Mouse (Mus musculus) embryo, embryonic 10.5 days (tissue): ENCODE results near the gene Magi2.

ENCODE experiments used
- DNase-seq: peaks from one replicate; pipeline ENCODE4 v3.0.0-alpha.2; 2015; ENCODE audit warnings: low spot score

The Magi2 gene

DNA sequence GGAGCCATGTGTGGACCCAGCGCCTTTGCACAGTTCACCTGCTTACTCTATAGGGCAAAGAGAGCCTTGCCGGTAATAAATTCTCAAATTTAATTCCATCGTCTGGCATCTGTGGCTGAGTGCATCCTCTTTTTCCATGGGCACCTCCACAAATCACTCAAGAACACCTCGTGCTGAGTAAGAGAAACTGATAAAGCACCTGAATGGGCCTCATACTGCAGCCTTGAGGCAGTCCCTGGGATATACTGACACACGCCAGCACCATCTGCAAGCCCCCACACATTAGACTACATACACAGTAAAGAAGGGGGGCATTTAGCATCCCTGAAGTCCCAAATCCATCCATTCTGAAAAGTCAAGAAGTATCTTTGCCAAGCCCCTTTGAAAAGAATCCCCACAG is 1430.2 kb downstream of the Magi2 start:
- no peak for DNase-seq

DNA sequence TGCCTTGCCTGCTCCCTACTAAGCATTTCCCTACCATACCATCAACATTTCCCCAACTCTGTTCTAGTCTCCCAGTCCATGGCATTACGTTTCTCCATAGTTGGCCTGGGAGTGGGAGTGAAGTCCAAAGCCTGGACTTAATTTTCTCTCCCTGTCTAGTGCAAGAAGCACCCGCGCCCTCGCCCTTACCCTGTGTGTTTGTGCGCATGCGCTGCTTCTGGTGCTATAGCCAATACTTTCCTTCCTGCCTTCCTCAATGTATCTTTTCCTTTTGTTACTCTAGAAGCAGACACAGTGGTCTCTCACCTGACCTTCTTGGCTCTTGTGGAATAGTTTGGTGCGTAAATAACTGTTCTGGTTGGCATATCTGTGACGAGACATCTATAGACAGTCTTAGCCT is 1440.8 kb downstream of the Magi2 start:
- no peak for DNase-seq

DNA sequence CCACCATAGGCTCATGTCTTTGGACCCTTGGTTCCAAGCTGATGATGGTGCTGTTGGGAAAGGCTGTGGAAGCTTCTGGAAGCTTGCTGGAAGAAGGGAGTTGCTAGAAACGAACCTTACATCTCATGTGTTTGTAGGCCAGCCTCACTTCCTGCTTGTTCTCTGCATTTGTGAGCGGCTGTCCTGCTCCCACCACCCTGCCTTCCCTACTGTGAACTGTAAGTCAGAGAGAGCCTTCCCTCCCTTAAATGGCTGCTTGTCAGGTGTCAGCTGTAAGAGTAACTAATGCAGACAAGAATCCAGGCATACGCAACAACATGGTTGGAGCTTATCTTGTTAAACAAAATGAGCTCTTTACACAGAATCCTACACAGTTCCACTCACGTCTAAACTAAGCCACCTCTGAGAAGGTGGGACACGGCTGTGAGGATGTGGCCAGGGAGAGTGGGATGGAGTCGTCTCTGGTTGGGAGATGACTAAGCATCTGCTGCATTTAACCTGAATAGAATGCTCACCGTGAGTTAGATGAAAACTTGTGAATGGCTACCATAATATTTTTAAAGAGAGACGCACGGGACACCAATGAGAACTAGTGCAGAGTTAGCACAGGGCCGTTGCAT is 1442.0 kb downstream of the Magi2 start:
- DNase-seq: no peak

- DNase-seq: no peak
Observed at GRCm38 (mm10) chr5:20669456-20669855, 1442.6 kb downstream of the Magi2 start.

GRCm38 (mm10) chr5:20671826-20672225 is 1445.0 kb downstream of the Magi2 start:
- no peak for DNase-seq

DNA sequence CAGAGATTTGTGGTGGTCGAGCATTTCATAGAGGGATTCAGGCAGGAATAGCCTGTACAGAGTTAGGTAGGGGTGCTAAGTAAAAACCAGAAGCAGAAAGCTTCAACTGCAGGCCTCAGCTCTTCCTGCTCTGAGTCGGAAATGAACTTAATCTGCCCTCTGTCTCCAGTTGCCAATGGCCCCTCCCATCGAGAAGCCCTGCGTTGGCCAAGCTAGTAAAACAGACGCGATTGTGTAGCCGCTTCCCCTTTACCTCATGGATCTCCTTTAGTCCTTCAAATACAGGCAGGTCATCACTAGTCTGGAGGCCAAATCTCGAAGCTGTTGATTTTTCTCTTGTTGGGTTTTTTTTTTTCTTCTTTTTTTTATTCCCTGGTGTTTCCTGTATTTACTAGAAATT is 1447.7 kb downstream of the Magi2 start:
- no peak for DNase-seq

DNA sequence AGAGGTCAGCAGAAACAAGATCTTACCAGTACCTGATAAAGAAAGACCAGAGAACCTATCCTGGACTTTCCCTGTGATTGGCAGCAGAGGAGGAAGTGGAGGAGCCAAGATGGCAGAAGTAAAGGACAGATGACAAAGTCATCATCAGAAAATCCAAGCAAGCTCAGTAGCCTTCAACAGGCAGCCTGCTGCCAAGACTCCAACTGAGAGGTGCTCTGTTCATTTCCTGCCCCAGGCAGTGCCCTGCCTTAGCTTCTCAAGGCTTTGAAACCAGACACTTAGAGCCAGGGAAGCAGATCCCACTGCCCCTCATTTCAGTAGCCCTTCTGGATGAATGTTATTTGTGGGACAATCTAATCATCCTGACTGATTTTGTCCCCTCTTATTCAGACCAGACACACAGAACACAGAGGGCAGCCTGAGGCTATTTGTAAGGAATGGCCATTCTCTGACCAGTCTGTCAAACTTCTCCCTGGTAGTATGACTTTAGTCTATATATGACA is 1448.4 kb downstream of the Magi2 start:
- DNase-seq: peak; percentile 22

GRCm38 (mm10) chr5:20676193-20676871 is 1449.5 kb downstream of the Magi2 start:
- DNase-seq: peak; percentile 65

GRCm38 (mm10) chr5:20677246-20677645 is 1450.4 kb downstream of the Magi2 start:
- no peak for DNase-seq

GRCm38 (mm10) chr5:20678573-20678972 is 1451.7 kb downstream of the Magi2 start:
- DNase-seq: peak; percentile 26

DNA sequence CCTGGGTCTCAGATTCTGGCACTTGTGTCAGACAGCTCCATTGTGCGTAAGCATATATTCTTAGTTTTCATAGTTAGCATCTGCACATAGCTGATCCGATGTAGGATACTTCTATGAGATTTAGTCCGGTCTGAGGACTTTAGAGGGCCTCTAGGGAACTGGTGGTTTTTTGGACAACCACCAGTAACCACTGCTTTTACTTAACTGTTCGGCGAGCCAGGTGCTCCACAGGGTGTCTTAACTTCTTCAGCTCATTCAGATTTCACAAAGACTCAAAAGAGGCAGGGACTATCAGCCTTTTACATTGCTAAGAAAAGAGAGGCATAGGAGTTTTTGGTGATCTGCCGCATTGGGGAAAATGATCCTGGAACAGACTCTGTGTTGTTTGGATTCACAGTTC is 1453.1 kb downstream of the Magi2 start:
- no peak for DNase-seq

GRCm38 (mm10) chr5:20680833-20681530 is 1454.1 kb downstream of the Magi2 start:
- DNase-seq: no peak

DNA sequence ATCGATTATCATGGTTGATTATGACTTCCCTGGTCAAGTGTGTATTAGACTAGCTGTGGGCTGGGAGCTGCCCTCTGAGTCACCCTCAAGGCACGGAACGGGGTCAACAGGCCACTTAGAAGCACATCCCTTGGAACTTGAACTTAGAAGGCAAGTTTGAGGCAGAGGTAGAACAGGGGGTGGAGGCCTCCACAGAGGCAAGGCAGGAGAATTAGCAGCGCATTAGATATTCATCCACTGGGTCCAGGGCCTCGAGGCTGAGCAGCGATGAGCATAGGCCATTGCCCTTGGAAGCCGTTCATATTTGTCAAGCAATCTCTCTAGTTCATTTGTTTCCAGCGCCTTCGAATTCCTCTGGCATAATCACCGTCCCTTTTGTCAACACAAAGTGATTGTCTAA is 1454.8 kb downstream of the Magi2 start:
- DNase-seq: no peak

DNA sequence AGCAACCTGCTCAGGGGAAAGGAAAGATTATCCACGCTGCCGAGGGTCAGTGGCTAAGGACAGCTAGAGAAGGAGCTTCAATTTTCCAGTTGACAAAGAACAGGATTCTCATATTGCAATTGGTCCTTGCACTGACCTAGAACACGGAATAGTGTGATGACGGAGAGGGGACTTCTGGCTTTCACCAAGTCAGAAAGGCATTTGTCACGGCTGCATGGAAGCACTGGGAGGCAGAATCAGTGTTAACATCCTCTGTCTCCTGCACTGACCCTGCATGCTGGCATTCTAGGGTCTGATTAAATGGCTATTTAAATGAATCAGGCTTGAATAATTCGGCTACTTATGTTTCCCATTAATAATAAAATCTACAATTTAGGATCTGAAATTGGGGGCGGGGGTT is 1455.4 kb downstream of the Magi2 start:
- no peak for DNase-seq

- no peak for DNase-seq
Observed at GRCm38 (mm10) chr5:20684112-20684511, 1457.3 kb downstream of the Magi2 start.

- DNase-seq: no peak
Observed at GRCm38 (mm10) chr5:20692230-20692629, 1465.4 kb downstream of the Magi2 start.

- DNase-seq: no peak
Observed at GRCm38 (mm10) chr5:20699116-20699515, 1472.3 kb downstream of the Magi2 start.

GRCm38 (mm10) chr5:20701483-20702421 is 1474.9 kb downstream of the Magi2 start:
- peak; percentile 95 for DNase-seq

DNA sequence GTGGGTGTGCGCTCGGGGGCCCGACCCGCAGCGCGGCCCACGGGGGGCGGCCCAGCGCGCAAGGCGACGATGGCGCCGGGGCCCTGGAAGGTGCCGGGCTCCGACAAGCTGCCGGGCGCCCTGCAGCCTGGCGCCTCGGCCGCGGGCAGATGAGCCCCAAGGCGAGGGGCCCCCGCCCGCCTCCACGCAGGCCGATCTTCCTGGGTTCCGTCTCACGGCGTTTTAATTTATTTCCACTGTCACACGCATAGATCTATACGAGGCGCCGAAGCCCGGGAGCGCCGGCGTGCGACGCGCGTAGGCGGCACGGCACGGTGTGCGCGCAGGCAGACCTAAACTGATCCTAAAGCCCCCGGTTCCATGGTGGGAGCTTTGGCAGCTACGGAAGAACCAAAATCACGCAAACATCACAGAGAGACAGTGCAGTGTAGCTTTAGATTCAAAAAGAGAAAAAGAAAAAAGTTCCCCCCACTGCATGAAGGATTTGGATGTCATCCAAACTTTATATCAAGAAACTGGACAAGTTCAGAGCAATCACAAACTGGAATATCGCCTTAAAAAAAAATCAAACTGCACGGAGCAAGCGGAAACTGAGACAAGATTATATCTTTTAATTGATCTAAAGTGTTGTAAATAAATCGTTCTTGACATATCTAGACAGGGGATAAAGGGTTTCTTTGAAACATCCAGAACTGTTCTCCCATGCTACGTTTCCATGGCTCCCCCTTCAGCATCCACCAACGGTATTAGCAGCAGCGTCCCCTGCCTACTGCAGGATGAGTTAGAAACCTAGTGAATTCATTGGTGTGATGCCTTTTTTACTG is 1475.9 kb downstream of the Magi2 start:
- peak; percentile 78 for DNase-seq

DNA sequence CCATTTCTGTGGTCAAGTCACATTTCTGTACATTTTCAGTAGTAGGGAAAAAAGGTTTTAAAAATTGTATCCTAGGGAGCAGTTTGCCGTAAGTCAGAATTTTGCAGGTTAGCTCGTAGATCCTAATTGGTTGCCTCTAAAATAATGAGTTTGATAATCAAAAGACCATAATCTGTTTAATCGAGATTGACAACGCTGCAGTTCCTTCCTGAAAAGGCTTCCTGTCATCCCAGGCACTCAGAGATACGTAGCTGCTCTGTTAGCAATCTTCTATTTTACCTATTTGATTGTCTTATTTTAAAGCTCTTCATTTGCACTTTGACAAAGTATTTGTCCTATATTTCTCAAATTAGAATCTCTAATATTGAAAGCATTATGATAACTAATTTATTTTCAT is 1476.5 kb downstream of the Magi2 start:
- DNase-seq: no peak

DNA sequence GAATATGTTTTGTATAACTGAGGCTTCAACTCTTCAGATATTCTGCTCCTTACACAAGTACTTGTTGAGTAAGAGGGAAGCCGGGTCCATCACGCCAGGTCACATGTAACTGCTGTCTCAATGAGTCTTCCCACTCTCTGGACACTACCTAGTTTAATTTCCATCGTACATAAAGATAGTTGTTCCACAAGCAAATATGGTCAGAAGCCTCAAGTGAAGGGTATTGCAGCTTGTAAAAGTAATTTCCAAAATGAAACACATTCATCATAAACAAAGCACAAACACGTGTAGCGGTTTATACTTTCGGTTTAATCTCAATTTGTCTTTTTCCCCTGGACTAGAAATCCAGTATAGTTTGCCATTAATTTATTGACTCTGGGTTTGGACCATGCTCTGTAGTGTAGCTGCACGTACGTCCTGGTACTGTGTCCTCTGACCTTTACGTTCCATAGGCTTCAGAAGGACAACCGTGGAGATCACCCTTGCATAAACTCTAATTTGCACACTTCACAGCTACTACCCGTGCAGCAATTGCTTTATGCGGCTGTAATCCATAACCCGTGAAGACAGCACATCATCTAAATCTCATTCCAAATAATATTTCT is 1477.2 kb downstream of the Magi2 start:
- DNase-seq: no peak
